Mouse (Mus musculus) gastrocnemius, postnatal 14 days (tissue): ENCODE data around the gene Defb33. TPM values are rescaled to one million over a fixed set of nuclear protein-coding genes. Genes with fewer than 3 reads are reported as not detected.

Experiments used
- DNase-seq: peaks from one replicate; pipeline ENCODE4 v3.0.0; 2021; ENCODE audit warnings: mixed read lengths
- intact Hi-C: fragments of 180-260 bp; cut with DNase I; formaldehyde crosslinking; loops from one replicate; pipeline ENCODE4 v1.15.1; 2025; ENCODE audit warnings: low total_unique reads
- long read RNA-seq, 2 experiments: library from polyadenylated mRNA; stranded (forward); transcript quantifications; one replicate each; pipeline ENCODE4 v2.0.0; 2021
- total RNA-seq, 2 experiments: library from RNA; stranded (reverse); gene quantifications; 2 replicates each; pipeline ENCODE4 v1.2.3; 2021

Defb33 gene
- total RNA-seq, result not detected
- long read RNA-seq, experiment 1, result 0 reads
- long read RNA-seq, experiment 2, result 0 reads

GRCm38 (mm10) chr8:20892369-20892768 is at the start of gene Defb33:
Defb33 (plus strand) TSS chr8:20892669.
- intact Hi-C loops, result no loop called here
- no peak for DNase-seq

- intact Hi-C loops, result no loop called here
- no peak for DNase-seq
Measured at GRCm38 (mm10) chr8:20874608-20875007, 17.9 kb upstream of the Defb33 start.

- DNase-seq, result no peak
- intact Hi-C loops, result no loop called here
Measured at GRCm38 (mm10) chr8:20902527-20902926, 10.1 kb downstream of the Defb33 start, which contains the start of gene Gm15056. Gm15056 (minus strand) TSS chr8:20902627.

GRCm38 (mm10) chr8:20907119-20907518 is 14.7 kb downstream of the Defb33 start:
- intact Hi-C loops, result no loop called here
- DNase-seq, result no peak

- intact Hi-C loops, result no loop called here
Measured at GRCm38 (mm10) chr8:20908256-20908655, 15.8 kb downstream of the Defb33 start.

GRCm38 (mm10) chr8:20912288-20912687 is 19.8 kb downstream of the Defb33 start:
- no peak for DNase-seq
- intact Hi-C loops, result no loop called here

More at GRCm38 (mm10) chr8:20908256-20908655, 15.8 kb downstream of the Defb33 start:
- DNase-seq, result no peak

GRCm38 (mm10) chr8:20921971-20922370 is 29.5 kb downstream of the Defb33 start, which contains the start of gene Gm6040:
Gm6040 (minus strand) TSS chr8:20922071.
- intact Hi-C loops, result no loop called here
- no peak for DNase-seq

- DNase-seq, result no peak
- intact Hi-C loops, result no loop called here
Measured at GRCm38 (mm10) chr8:20944610-20945009, 52.1 kb downstream of the Defb33 start, which contains the start of gene AY761185. AY761185 (minus strand) TSS chr8:20944710.

Other genes with a start within 250 kb of the Defb33 start
- not detected for gene Gm15056, start 10.0 kb downstream of the Defb33 start, total RNA-seq
- not detected for gene Gm6040, start 29.4 kb downstream of the Defb33 start, total RNA-seq
- gene AY761185, start 52.0 kb downstream of the Defb33 start, total RNA-seq, result not detected
- not detected for gene Defa21, start 132.9 kb downstream of the Defb33 start, total RNA-seq
- gene Defa23, start 162.4 kb downstream of the Defb33 start, total RNA-seq, result not detected
- not detected for gene Defa35, start 172.4 kb downstream of the Defb33 start, total RNA-seq
- gene Defa25, start 191.8 kb downstream of the Defb33 start, total RNA-seq, result not detected
- not detected for gene Gm14851, start 203.4 kb downstream of the Defb33 start, total RNA-seq
- not detected for gene Defa30, start 242.0 kb downstream of the Defb33 start, total RNA-seq